Mouse (Mus musculus) heart, adult 2 months (tissue): Measurements from ENCODE around the gene Rab2b. TPM values are rescaled to one million over a fixed set of nuclear protein-coding genes. Genes with fewer than 3 reads are reported as not detected.

Experiments used
- DNase-seq, 2 experiments: peaks; one replicate each; pipeline ENCODE4 v3.0.0; 2021
- H3K27ac ChIP-seq: fragments of 200-600 bp; 2 replicates; pipeline ENCODE4 v1.8.1; 2022
- H3K27me3 ChIP-seq: fragments of 200-500 bp; 2 replicates; pipeline ENCODE4 v1.6.1; 2012; ENCODE audit warnings: mild to moderate bottlenecking, low read length, inconsistent platforms, mixed read lengths; ENCODE audit not compliant: control insufficient read depth, insufficient read depth
- H3K36me3 ChIP-seq: fragments of 200-500 bp; 2 replicates; pipeline ENCODE4 v1.6.1; 2012; ENCODE audit warnings: low read length, inconsistent platforms; ENCODE audit not compliant: control insufficient read depth, insufficient read depth
- H3K4me1 ChIP-seq: fragments of 200-500 bp; 2 replicates; pipeline ENCODE4 v1.6.1; 2011; ENCODE audit warnings: low read length; ENCODE audit not compliant: control insufficient read depth, insufficient read depth
- H3K4me3 ChIP-seq: fragments of 200-600 bp; 2 replicates; pipeline ENCODE4 v1.8.1; 2022
- H3K79me2 ChIP-seq: fragments of 200-500 bp; replicated peaks from 2 replicates; pipeline ENCODE4 v1.6.1; 2012; ENCODE audit warnings: mild to moderate bottlenecking, inconsistent platforms, low read length, moderate library complexity, mixed read lengths; ENCODE audit not compliant: control insufficient read depth, insufficient read depth
- H3K9ac ChIP-seq: fragments of 200-500 bp; 2 replicates; pipeline ENCODE4 v1.6.1; 2012; ENCODE audit warnings: low read depth, mild to moderate bottlenecking, control low read depth, inconsistent platforms, low read length, mixed read lengths
- CTCF ChIP-seq: fragments of 200-600 bp; IDR thresholded peaks from 2 replicates; pipeline ENCODE4 v1.8.1; 2022; ENCODE audit warnings: antibody characterized with exemption, mild to moderate bottlenecking, moderate library complexity
- EP300 ChIP-seq: fragments of 200-500 bp; IDR thresholded peaks from 2 replicates; pipeline ENCODE4 v1.6.1; 2011; ENCODE audit warnings: low read depth, low read length, control low read depth; ENCODE audit not compliant: insufficient read depth
- POLR2A ChIP-seq: fragments of 200-500 bp; IDR thresholded peaks from 2 replicates; pipeline ENCODE4 v1.6.1; 2011; ENCODE audit warnings: mild to moderate bottlenecking, low read depth, low read length, control low read depth; ENCODE audit not compliant: insufficient read depth
- WGBS: fragments of 180-500 bp; shearing (Covaris S2); methylation state at CpG from one replicate; pipeline ENCODE4 v1.1.7; 2018; 5-methylcytosine and 5-hydroxymethylcytosine counted together
- intact Hi-C: fragments of 180-260 bp; cut with DNase I; formaldehyde crosslinking; loops from one replicate; pipeline ENCODE4 v1.15.1; 2025
- long read RNA-seq: library from polyadenylated mRNA; stranded (forward); transcript quantifications from one replicate; pipeline ENCODE4 v2.0.0, GENCODE M21; 2021
- polyA plus RNA-seq: library from polyadenylated mRNA; depleted of rRNA; stranded (reverse); fragments of >200 nt; gene quantifications from 2 replicates; pipeline ENCODE4 v1.2.3, GENCODE M21; 2012; rRNA removed
- total RNA-seq, 2 experiments: library from RNA; stranded (reverse); gene quantifications; 2 replicates each; pipeline ENCODE4 v1.2.3; 2021

Gene Rab2b
- total RNA-seq (1 to 10 TPM; 4.8 to 5.2 TPM), polyA plus RNA-seq (6.9 and 10.1 TPM in 2 replicates)
- long read RNA-seq, partial matches to known transcripts: 2 of 4 reads
- long read RNA-seq, other reads (novel, unspliced or antisense): 1 of 4 reads

DNA sequence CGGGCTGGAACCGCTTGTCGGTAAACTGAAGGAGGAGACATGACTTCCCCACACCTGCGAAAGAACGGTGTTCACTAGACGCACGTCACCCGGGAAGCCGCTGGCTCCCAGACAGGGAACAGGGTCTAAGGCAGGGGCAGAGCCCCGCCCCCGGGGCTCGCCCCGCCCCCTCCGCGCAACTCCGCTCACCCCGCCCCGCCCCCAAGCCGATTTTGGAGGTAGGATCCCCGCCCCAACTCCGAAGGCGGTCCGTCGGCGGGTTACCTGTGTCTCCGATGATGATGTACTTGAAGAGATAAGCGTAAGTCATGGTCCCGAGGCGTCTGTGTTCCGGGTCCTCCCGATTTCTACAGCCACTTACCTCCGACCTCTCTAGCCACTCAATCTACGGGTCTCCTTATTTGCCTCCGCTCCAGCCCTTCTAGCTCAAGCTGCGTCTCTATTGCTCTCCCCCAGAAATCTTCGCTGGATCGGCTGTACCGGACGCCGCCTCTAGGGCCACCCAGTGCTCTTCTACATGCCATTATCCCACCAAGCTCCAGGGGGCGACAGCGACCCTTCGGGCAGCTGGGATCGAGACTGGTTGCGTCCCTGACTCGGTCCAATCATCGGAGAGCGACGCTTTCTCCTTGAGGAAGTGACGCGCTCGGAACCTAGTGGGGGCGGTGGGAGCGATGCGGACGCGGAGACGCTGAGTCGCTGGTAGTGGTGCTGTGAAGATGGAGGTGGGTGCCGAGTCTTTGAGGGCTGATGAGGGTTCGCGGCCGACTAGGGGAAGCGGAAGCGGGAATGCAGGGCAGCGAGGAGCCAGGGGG, at the start of gene Rab2b, which contains the start of gene Tox4:
TSS of gene Rab2b (minus strand) at position 614 of the 815 bp plus-strand sequence.
TSS of gene Tox4 (plus strand) at position 215 of the 815 bp plus-strand sequence.
- Histone ChIP-seq H3K79me2 (peaks cover 4% of the 10 kb centered on the region), H3K4me3 (peak within 1 kb of the TSS; percentile 85), H3K27me3 (no peaks in the 10 kb centered on the region), H3K4me1 (no peaks in the 10 kb centered on the region; the same call in 1 of the 2 replicates), H3K9ac (peak within 1 kb of the TSS; percentile 73), H3K36me3 (peaks cover 5% of the 10 kb centered on the region; the same call in 1 of the 2 replicates), H3K27ac (peak within 1 kb of the TSS; percentile 75)
- intact Hi-C loops: loop anchor here (1.0 to 10.0 kb wide), 3 partner anchors 21 to 264 kb away; partner anchors contain the start of genes Mettl3 and Tmem253
- DNase-seq: peak; percentile 99
- TF ChIP-seq POLR2A: peak; percentile 93
- peak; percentile 88 for TF ChIP-seq CTCF
- no peak for TF ChIP-seq EP300
- under 1% methylated on average over 66 of the region's 66 CpGs for WGBS

DNA sequence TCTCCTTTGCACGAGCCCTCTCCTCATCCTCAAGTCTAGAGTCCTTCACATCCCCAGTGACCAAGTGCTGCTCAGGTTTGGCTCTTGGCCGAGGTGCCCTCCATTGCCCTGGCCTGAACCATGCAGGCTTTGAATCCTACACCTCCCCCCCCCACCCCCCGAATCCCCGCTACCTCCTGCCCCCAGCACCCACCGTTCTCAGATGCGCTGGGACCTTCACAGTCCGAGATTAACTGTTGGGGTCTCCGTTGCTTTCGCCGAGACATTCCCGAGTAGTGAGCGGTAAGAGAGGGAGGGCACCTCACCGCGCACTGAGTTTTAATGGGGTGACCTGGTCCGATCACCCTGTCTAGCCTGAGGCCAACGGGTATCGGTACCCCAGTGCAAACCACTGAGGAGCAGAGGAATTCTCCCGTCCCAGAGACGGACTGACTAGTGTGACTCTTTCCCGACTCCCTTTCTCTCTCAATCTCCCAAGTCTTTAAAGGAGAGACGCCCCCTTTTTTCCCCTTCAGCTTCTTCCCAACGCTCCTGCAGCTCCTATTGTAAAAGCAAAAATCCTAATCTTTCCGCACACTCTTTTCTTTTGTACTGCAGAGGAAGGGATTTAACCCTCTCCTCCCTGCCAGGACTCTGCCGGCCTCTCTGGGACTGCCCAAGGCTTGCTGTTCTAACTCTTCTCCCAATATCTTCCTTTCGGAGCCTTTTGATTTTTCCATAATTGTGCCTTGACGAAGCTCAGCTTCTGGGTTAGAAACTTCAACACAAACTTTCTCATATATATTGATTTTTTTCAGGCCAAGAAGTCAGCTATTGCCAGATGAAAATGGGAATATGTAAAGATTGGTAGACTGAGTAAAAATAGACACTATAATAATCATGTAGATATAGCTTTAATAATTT, 48.8 kb upstream of the Rab2b start, which contains the start of gene Sall2:
TSS of gene Sall2 (minus strand) at position 853 of the 903 bp plus-strand sequence.
- 4% methylated on average over 26 of the region's 26 CpGs for WGBS
- Histone ChIP-seq H3K4me1 (no peaks in the 10 kb centered on the region), H3K9ac (no peak within 1 kb of the TSS), H3K27me3 (peaks cover 5% of the 10 kb centered on the region), H3K79me2 (no peaks in the 10 kb centered on the region), H3K27ac (no peak within 1 kb of the TSS), H3K36me3 (no peaks in the 10 kb centered on the region), H3K4me3 (no peak within 1 kb of the TSS)
- intact Hi-C loops: no loop called here
- TF ChIP-seq EP300 (no peak), CTCF (no peak), POLR2A (no peak)
- DNase-seq: no peak

DNA sequence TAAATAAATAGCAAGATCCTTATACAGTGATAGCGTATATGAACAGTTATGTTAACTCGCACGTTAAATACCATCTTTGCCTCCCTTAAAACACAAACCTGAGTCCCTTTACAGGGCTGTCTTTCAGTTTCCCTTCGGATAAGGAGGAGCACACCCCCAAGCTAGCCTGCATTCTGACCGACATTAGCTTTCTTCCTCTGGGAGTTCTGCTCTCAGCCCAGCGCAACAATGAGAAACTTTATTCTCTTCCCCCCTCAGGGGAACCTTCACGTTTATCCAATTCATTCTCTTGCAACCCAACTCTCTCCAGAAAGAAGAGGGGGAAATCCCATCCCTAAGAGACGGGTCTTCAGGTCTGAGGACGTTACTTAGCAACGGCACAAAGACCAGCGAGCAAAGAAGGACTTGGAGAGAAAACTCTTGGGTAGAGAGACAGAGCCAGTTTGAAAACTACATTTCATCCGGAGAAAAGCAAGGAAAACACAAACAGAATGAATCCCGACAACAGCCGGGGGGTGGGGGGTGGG, 48.1 kb upstream of the Rab2b start:
- H3K79me2 ChIP-seq: no peaks in the 10 kb centered on the region
- H3K4me1 ChIP-seq: no peaks in the 10 kb centered on the region
- peaks cover 5% of the 10 kb centered on the region for H3K27me3 ChIP-seq
- no peak overlapping the region for H3K9ac ChIP-seq
- H3K27ac ChIP-seq: no peak overlapping the region
- H3K4me3 ChIP-seq: no peak overlapping the region
- 4% methylated on average over 14 of the region's 14 CpGs for WGBS
- no peaks in the 10 kb centered on the region for H3K36me3 ChIP-seq
- DNase-seq: no peak
- intact Hi-C loops: no loop called here
- no peak for TF ChIP-seq EP300
- no peak for TF ChIP-seq POLR2A
- no peak for TF ChIP-seq CTCF

DNA sequence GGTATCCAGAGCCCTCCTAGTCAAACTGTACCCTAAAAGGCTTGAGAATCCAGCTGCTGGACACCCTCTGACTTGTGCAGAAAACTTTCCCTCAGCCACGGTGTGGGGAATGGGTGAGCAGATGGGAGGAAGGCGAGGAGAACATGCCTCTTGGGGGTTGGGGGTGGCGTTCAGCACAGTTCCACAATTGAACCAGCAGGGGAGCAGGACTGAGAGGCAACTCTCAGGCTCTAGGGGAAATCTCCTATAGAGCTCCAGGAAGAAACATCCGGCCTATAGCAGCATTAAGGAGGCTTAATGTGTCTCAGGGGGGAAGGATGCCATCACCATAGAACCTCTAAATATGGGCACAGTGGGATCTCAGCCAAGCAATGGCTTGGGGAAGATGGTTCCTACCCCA, 46.5 kb upstream of the Rab2b start:
- WGBS: 19% methylated on average over 4 of the region's 4 CpGs
- no peak for DNase-seq
- intact Hi-C loops: no loop called here
- TF ChIP-seq EP300 (no peak), POLR2A (no peak), CTCF (no peak)
- no peak overlapping the region for H3K27ac ChIP-seq
- H3K9ac ChIP-seq: no peak overlapping the region
- no peaks in the 10 kb centered on the region for H3K79me2 ChIP-seq
- H3K27me3 ChIP-seq: peaks cover 5% of the 10 kb centered on the region
- H3K4me3 ChIP-seq: no peak overlapping the region
- H3K36me3 ChIP-seq: no peaks in the 10 kb centered on the region
- H3K4me1 ChIP-seq: no peaks in the 10 kb centered on the region

DNA sequence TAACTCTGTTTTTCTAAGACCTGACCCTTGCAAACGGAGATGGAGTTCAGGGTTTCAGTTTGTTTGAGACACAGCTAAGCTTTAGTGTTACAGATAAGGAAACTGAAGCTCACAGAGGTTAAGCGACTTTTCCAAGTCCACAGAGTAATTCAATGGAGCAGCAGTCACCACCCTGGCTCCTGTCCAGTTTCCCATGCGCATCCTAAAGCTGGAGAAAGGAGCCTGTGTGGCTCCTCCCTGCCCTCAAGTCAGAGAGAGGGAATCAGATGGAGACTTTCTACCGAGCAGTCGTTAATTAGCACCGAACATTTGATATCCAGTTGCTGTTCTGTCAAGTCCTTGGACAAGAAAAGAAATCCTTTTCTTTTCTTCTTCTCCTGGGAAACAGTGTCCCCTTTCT, 40.0 kb upstream of the Rab2b start:
- intact Hi-C loops: no loop called here
- 27% methylated on average over 6 of the region's 6 CpGs for WGBS
- H3K4me1 ChIP-seq: peaks cover 1% of the 10 kb centered on the region; the same call in 1 of the 2 replicates

More for the DNA sequence above, 40.0 kb upstream of the Rab2b start:
- DNase-seq: no peak
- H3K27me3 ChIP-seq: no peaks in the 10 kb centered on the region; the same call in 1 of the 2 replicates
- H3K36me3 ChIP-seq: no peaks in the 10 kb centered on the region
- no peak overlapping the region for H3K9ac ChIP-seq
- 0 out of 2 replicates have a peak, but pooled peaks cover 2% of the 10 kb centered on the region for H3K79me2 ChIP-seq
- H3K27ac ChIP-seq: no peak overlapping the region
- no peak for TF ChIP-seq EP300
- no peak for TF ChIP-seq POLR2A
- no peak for TF ChIP-seq CTCF
- no peak overlapping the region for H3K4me3 ChIP-seq
